Mouse (Mus musculus) bone marrow, adult 2 months (tissue): ENCODE measurements around the gene Fam76b.

Experiments
- CTCF ChIP-seq: fragments of 200-500 bp; IDR thresholded peaks from 2 replicates; pipeline ENCODE4 v1.5.1; 2011; ENCODE audit warnings: low read length, control low read depth; ENCODE audit not compliant: control insufficient read depth, insufficient read depth
- POLR2A ChIP-seq: fragments of 200-500 bp; IDR thresholded peaks from 2 replicates; pipeline ENCODE4 v1.6.1; 2011; ENCODE audit warnings: low read depth, mild to moderate bottlenecking, control low read depth, low read length, borderline replicate concordance; ENCODE audit not compliant: control insufficient read depth

GRCm38 (mm10) chr9:13856777-13857176, 29.3 kb downstream of the Fam76b start:
- TF ChIP-seq POLR2A (no peak), CTCF (no peak)
